Mouse (Mus musculus) liver, adult 2 months (tissue): ENCODE results near the gene Iscu.
"Not testable (repeated sequence)": the region's sequence is repeated elsewhere in the genome, so short reads cannot be mapped to it uniquely, and the experiment has no call there.

ENCODE experiments used
- CTCF ChIP-seq: fragments of 200-500 bp; IDR thresholded peaks from 2 replicates; pipeline ENCODE4 v1.5.1; 2011; ENCODE audit warnings: low read depth, low read length, control low read depth
- POLR2A ChIP-seq: fragments of 200-500 bp; IDR thresholded peaks from 2 replicates; pipeline ENCODE4 v1.6.1; 2011; ENCODE audit warnings: low read length, control low read depth; ENCODE audit not compliant: insufficient read depth; ENCODE audit errors: extremely low read depth

DNA sequence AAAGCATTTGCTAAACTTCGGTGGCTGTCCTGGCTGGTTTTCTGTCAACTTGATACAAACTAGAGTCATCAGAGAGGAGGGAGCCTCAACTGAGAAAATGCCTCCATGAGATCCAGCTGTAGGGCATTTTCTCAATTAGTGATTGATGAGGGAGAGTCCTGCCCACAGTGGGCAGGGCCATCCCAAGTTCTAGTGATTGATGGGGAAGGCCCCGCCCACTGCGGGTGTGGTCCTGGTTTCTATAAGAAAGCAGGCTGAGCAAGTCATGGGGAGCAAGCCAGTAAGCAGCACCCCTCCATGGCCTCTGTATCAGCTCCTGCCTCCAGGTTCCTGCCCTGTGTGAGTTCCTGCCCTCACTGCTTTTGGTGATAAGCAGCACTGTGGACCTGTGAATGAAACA is 11.6 kb downstream of the Iscu start:
- not testable (repeated sequence) for TF ChIP-seq CTCF, POLR2A
